Mouse (Mus musculus) liver, postnatal 0 days (tissue): ENCODE data around the gene Echdc3.

ENCODE experiments used
- CTCF ChIP-seq: sonication (generic); IDR thresholded peaks from 2 replicates; pipeline ENCODE4 v1.5.1; 2016; ENCODE audit warnings: antibody characterized with exemption, low read depth
- EP300 ChIP-seq: IDR thresholded peaks from 2 replicates; pipeline ENCODE4 v1.6.1; 2016; ENCODE audit warnings: antibody characterized with exemption, low read depth, mild to moderate bottlenecking

DNA sequence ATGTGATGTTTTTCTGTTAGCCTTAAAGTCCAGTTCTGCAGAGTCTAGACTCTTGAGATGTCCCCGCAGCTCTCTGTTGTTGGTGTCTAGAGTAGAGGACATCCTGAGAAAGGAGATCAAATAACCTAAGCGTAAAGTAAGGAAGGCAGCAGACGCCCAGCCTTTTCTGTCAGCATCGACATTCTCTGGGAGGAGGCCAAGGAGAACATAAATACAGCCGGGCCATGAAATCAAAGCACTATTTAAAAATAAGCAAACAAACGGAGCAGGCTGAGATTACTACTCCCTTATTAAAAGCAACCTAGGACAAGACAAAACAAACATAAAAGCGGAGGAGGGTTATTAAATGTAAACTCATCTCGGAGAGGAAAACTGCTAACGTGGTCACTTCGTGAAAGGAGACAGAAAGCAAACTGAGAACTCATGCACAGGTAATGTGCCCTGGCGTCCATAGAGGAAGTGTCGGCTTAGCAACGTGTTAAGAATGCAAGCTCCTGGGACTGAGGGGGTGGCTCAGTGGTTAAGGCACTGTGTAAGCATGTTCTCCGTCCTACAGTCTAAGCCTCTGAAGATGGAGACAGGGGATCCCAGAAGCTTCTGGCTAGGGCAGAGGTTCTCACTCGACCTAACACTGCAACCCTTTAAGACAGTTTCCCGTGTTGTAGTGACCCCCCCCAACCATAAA is 48.1 kb downstream of the Echdc3 start:
- TF ChIP-seq CTCF (no peak), EP300 (no peak)
